Mouse (Mus musculus) limb, embryonic 14.5 days (tissue): ENCODE results near the gene Rtkn. TPM values are rescaled to one million over a fixed set of nuclear protein-coding genes. Genes with fewer than 3 reads are reported as not detected.

Experiments
- ATAC-seq: fragments of 200-750 bp; cut with Nextera tagmentation; 2 replicates; pipeline ENCODE4 v1.8.0; 2017; ENCODE audit warnings: low read depth, moderate number of reproducible peaks, moderate TSS enrichment; ENCODE audit not compliant: low FRiP score
- DNase-seq: peaks from one replicate; pipeline ENCODE4 v3.0.0-alpha.2; 2015; ENCODE audit warnings: low spot score
- H3K27ac ChIP-seq: fragments of 300-500 bp; sonication (generic); replicated peaks from 2 replicates; pipeline ENCODE4 v1.5.1; 2014; ENCODE audit warnings: low read depth, mild to moderate bottlenecking, low read length, moderate library complexity, mixed read lengths
- H3K27me3 ChIP-seq: fragments of 300-500 bp; sonication (generic); 2 replicates; pipeline ENCODE4 v1.6.1; 2014; ENCODE audit warnings: low read length, mixed read lengths; ENCODE audit not compliant: control insufficient read depth, insufficient read depth
- H3K36me3 ChIP-seq: fragments of 300-500 bp; sonication (generic); 2 replicates; pipeline ENCODE4 v1.6.1; 2014; ENCODE audit warnings: mild to moderate bottlenecking, low read length, moderate library complexity, mixed read lengths; ENCODE audit not compliant: control insufficient read depth, insufficient read depth
- H3K4me1 ChIP-seq: fragments of 300-500 bp; sonication (generic); 2 replicates; pipeline ENCODE4 v1.6.1; 2014; ENCODE audit warnings: antibody characterized with exemption, low read length, mixed read lengths; ENCODE audit not compliant: control insufficient read depth, insufficient read depth
- H3K4me2 ChIP-seq: fragments of 300-500 bp; sonication (generic); replicated peaks from 2 replicates; pipeline ENCODE4 v1.6.1; 2014; ENCODE audit warnings: low read depth, mild to moderate bottlenecking, low read length, moderate library complexity; ENCODE audit not compliant: severe bottlenecking
- H3K4me3 ChIP-seq: fragments of 300-500 bp; sonication (generic); replicated peaks from 2 replicates; pipeline ENCODE4 v1.5.1; 2014; ENCODE audit warnings: low read length
- H3K9ac ChIP-seq: fragments of 300-500 bp; sonication (generic); 2 replicates; pipeline ENCODE4 v1.6.1; 2014; ENCODE audit warnings: mild to moderate bottlenecking, low read depth, low read length, moderate library complexity; ENCODE audit not compliant: severe bottlenecking
- H3K9me3 ChIP-seq: fragments of 300-500 bp; sonication (generic); 2 replicates; pipeline ENCODE4 v1.6.1; 2016; ENCODE audit warnings: low read length; ENCODE audit not compliant: control insufficient read depth
- POLR2A ChIP-seq: fragments of 200-500 bp; IDR thresholded peaks from 2 replicates; pipeline ENCODE4 v1.8.0; 2012; ENCODE audit warnings: inconsistent platforms, mild to moderate bottlenecking, moderate library complexity, borderline replicate concordance; ENCODE audit not compliant: insufficient read depth, insufficient read length; ENCODE audit errors: extremely low read depth
- WGBS: fragments of 180-500 bp; shearing (Covaris S2); extraction: QIAGEN DNeasy Blood & Tissue Kit; methylation state at CpG from one replicate; pipeline ENCODE4 v1.1.7; 2014; 5-methylcytosine and 5-hydroxymethylcytosine counted together
- polyA plus RNA-seq, 2 experiments: library from polyadenylated mRNA; depleted of rRNA in 1 of 2; stranded (reverse) in 1 of 2; unstranded in 1 of 2; fragments of >200 nt; fragmentation: Nextera tagmentation in 1 of 2; extraction: Ambion mirVana in 1 of 2; gene quantifications; 2 replicates each; pipeline versions ENCODE4 v1.2.1 to v1.2.3; 2012 to 2014

Rtkn gene
- polyA plus RNA-seq, 2 experiments = 40.7 to 151 TPM

DNA sequence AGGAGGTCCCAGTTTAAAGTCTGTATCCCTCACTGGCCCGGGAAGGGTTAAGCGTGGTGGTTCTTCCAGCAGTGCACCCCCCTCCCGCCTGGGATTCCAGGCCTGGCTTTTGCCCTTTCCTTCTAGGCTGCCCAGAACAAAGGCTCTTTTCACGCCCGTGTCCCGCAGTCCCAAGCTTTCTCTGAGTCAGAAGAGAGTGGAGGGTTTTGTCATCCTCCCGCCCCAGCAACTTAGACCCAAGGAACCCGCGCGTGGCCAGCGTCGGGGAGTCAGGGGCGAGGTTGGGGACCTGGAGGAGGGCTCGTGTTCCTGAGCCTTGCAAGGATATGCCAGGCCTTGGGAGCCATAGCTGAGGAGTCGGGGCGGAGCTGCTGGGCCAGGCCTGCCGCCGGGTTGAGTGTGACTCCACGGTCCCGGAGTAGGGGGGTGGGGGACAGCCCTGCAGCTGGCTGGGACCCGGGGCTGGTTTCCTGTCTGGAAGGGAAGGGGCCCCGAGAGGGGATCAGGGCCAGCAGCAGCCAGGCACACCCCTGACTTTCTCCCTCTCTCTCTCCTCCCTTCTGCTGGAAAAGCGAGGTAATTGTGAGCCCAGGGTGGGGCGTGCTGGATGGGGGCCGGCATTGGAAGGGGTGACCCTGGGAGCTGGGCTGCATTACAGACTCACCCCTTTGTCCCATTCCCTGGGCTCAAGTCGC, 1.8 kb downstream of the Rtkn start:
- peak overlapping the region; percentile 90 for H3K9ac ChIP-seq
- TF ChIP-seq POLR2A = peak; percentile 80; the same call in 1 of the 2 replicates
- no peaks in the 10 kb centered on the region for H3K9me3 ChIP-seq
- peak overlapping the region; percentile 61 for H3K4me3 ChIP-seq
- peak overlapping the region; percentile 100 for H3K27ac ChIP-seq
- WGBS = under 1% methylated on average over 21 of the region's 26 CpGs
- peaks cover 3% of the 10 kb centered on the region for H3K36me3 ChIP-seq
- peak overlapping the region; percentile 90 for H3K4me2 ChIP-seq
- peak; percentile 89 for DNase-seq
- no peaks in the 10 kb centered on the region for H3K27me3 ChIP-seq
- H3K4me1 ChIP-seq = peaks cover 41% of the 10 kb centered on the region
- ATAC-seq = peak; percentile 88

DNA sequence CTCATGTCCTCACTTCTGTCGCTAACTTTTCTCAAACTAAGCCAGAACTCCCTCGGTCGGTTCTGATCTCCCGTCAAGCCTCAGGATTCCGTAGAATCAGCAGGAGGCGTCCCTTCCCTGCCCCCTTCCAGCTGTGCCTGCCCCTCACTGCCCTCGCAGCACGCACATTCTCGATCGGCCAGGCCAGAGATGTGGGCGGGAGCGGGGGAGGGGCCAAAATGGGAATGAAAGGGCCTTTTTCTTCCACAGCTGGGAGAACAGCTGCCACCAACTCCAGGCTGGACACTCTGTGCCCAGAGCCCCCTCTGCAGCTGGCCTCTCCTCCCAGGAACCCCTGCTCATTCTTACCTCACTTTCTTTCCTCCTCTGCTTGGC, 2.3 kb downstream of the Rtkn start:
- H3K9me3 ChIP-seq = no peaks in the 10 kb centered on the region
- peak overlapping the region; percentile 90 for H3K4me2 ChIP-seq
- H3K36me3 ChIP-seq = peaks cover 6% of the 10 kb centered on the region
- peak overlapping the region; percentile 100 for H3K27ac ChIP-seq
- H3K9ac ChIP-seq = peak overlapping the region; percentile 90
- no peaks in the 10 kb centered on the region for H3K27me3 ChIP-seq
- WGBS = 0% methylated on average over 12 of the region's 12 CpGs
- peak overlapping the region; percentile 61 for H3K4me3 ChIP-seq
- TF ChIP-seq POLR2A = no peak
- ATAC-seq = peak; percentile 86
- DNase-seq = peak; percentile 90
- peaks cover 46% of the 10 kb centered on the region for H3K4me1 ChIP-seq

DNA sequence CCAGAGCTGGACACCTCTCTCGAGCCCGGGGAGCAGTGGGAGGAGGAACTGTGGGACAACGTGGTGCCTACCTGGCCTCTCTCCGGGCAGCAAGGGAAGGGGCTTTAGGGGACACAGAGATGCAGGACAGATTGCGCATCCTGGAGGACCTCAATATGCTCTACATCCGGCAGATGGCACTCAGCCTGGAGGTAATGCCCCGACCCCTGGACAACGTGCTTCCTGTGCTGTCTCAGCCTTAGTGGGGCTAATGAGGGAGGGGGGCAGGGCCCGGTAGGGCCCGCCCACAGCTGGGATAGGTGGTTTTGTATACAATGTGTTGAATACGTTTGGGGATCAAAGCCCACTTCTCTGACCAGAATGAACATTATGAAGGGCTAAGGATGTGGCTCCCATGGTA, 2.8 kb downstream of the Rtkn start:
- TF ChIP-seq POLR2A = no peak
- WGBS = under 1% methylated on average over 11 of the region's 11 CpGs
- Histone ChIP-seq H3K9ac (peak overlapping the region; percentile 90), H3K36me3 (peaks cover 6% of the 10 kb centered on the region), H3K4me3 (peak overlapping the region; percentile 61), H3K4me1 (peaks cover 50% of the 10 kb centered on the region), H3K27me3 (no peaks in the 10 kb centered on the region), H3K9me3 (no peaks in the 10 kb centered on the region), H3K27ac (peak overlapping the region; percentile 100), H3K4me2 (peak overlapping the region; percentile 90)
- DNase-seq = peak; percentile 55
- peak; percentile 23; the same call in 1 of the 2 replicates for ATAC-seq

DNA sequence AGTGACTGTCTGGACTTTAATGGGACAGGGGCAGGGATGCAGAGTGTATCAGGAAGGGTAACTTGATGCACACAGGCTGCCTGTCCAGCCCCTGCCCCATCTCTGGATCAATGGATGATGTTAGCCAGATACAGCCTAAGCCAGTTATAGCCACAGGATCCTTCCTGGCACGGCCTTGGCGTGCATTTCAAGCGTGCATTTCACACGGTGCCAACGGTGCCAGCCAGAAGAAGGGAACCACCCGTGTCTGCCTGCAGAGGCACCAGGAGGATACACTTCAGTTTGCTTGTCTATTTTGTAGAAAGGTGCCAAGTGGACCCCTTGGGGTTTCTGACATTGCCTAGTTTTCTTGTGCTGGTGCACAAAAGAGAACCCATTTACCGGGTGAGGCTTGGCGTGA, 4.8 kb downstream of the Rtkn start:
- Histone ChIP-seq H3K4me2 (0 out of 2 replicates have a peak overlapping the region, but pooled peaks have one; percentile 90), H3K36me3 (peaks cover 11% of the 10 kb centered on the region), H3K9me3 (no peaks in the 10 kb centered on the region), H3K27me3 (no peaks in the 10 kb centered on the region), H3K27ac (no peak overlapping the region), H3K4me1 (peaks cover 46% of the 10 kb centered on the region), H3K4me3 (no peak overlapping the region), H3K9ac (no peak overlapping the region)
- TF ChIP-seq POLR2A = no peak
- DNase-seq (no peak), ATAC-seq (no peak)
- WGBS = 86% methylated on average over 8 of the region's 8 CpGs

- Histone ChIP-seq H3K4me3 (peak overlapping the region; percentile 23; the same call in 1 of the 2 replicates), H3K36me3 (peaks cover 21% of the 10 kb centered on the region), H3K4me2 (peak overlapping the region; percentile 55), H3K9ac (peak overlapping the region; percentile 51), H3K27me3 (no peaks in the 10 kb centered on the region), H3K4me1 (peaks cover 38% of the 10 kb centered on the region), H3K9me3 (no peaks in the 10 kb centered on the region), H3K27ac (no peak overlapping the region)
- WGBS = 40% methylated on average over 4 of the region's 4 CpGs
- ATAC-seq = no peak
- no peak for TF ChIP-seq POLR2A
- no peak for DNase-seq
These were observed 6.4 kb downstream of the Rtkn start for GRCm38 (mm10) chr6:83141636-83142035.
